Mouse (Mus musculus): ENCODE measurements around the gene Irx2.

The Irx2 gene

DNA sequence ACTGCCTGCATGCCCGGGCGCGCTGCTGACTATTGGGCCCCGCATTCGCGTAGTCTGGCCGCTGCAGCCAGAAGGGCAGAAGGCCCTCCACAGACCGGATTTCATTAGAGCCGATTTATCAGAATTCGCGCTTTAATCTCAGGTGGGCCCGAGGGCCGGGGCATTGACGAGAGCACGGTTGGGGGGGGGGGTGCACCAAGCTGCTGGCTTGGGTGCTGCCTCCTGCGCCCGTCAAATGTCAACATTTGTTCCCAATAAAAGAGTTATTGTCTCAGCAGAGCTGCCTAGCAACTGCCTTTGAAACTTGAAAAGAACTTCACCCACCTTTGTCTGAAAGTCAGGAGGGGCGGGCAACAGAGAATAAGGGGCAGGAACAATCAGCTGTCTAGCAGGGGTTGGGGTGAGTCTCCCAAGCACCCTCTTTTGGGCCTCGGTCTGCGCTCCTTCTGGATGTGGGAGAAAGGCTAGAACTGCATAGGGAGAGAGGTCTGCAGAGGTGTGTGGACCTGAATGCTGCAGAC is 7.8 kb downstream of the Irx2 start:
- in situ Hi-C loops (cut with MboI; ENCODE audit: low sequenced_read_pairs): no loop called here

- in situ Hi-C loops (cut with MboI; ENCODE audit: low sequenced_read_pairs): no loop called here
Observed at GRCm38 (mm10) chr13:72637536-72637935, 8.9 kb downstream of the Irx2 start.

DNA sequence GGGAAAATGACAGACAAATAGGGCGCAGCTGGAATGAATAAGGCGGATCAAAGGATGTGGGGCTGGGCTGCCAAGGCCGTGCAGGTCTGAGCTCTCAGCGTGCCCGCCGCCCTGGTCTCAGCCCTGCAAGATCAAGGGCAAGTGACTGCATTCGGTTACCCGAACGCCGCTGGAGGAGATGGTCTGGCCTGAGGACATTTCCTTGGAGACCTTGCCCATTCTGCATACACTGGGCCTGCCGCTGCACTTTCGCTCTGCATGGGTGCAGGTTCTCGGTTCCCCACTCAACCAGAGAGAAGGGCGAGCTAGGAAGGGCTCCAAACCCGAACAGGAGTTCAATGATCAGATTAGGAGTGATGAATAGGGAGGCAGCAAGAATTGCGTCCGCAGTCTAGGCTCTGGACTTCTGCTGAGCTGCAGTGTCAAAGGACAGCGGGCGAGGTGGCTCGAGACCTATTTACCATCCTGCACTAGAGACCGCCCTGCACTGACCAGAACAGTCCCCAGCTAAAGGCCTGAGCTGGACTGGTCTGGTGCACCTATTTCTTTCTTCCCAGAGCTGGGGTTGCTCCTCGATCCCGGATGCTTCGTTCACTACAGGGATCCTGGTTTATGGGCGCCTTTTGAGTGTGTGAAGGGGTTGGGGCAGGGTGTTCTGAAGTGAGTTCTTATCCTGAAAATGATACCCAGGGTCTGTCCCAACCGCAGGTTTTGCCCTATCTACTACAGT is 9.9 kb downstream of the Irx2 start:
- in situ Hi-C loops (cut with MboI; ENCODE audit: low sequenced_read_pairs): no loop called here

- in situ Hi-C loops (cut with MboI; ENCODE audit: low sequenced_read_pairs): no loop called here
Observed at GRCm38 (mm10) chr13:72639441-72640130, 11.0 kb downstream of the Irx2 start.

DNA sequence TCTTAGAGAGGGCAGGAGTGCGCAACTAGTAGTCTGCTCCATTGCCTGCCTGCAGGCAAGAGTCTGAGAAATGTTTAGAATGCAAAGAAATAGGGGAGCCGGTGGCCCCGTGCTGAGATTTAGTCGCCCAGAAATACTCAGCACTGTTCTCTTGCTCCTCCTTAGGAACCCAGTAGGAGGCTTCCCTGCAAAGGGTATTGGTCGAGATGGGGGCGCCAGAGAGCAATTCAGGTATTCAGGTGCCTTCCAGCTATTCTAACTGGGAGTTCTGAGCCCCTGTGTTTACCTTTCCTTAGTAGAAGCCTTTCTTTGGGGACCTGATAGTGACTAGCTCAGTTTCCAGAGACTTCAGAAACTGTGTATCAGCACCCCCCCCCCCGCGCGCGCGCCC is 11.5 kb downstream of the Irx2 start:
- in situ Hi-C loops (cut with MboI; ENCODE audit: low sequenced_read_pairs): no loop called here

GRCm38 (mm10) chr13:72656447-72656846 is 27.8 kb downstream of the Irx2 start:
- in situ Hi-C loops (cut with MboI; ENCODE audit: low sequenced_read_pairs): no loop called here

DNA sequence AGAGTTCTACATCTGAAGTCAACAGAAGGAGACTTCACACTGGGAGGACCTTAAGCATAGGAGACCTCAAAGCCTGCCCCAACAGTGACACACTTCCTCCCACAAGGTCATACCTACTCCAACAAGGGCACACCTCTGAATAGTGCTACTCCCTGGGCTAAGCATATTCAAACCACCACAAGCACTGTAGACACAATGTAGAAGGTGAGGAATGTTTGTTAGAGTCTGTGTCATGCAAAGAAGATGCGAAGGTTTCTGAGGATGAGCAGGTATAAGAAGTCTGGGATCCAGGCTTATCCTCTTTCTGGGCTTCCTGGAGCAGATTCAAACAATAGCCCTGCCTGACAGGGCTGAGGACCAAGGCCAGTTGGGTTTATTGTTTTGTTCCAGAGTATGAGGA is 47.2 kb downstream of the Irx2 start:
- in situ Hi-C loops (cut with MboI; ENCODE audit: low sequenced_read_pairs): no loop called here
